Mouse (Mus musculus) monocyte, adult 2 months (primary cell): ENCODE measurements at regions not wholly inside any gene's neighbourhood (a gene's known extent, or its start where the extent isn't known, plus 50 kb on each side); places are given as distances from the start of the nearest gene placed in this dataset.

Experiments
- DNase-seq, 2 experiments: peaks; one replicate each; pipeline ENCODE4 v3.0.0; 2022; ENCODE audit warnings: low spot score in 2 of 2, low read depth in 1 of 2

- DNase-seq, result no peak
Observed at GRCm38 (mm10) chr7:37089726-37090125, 391.8 kb downstream of the Tshz3 start.

- DNase-seq, result no peak
Observed at GRCm38 (mm10) chr7:37092572-37092971, 394.7 kb downstream of the Tshz3 start.

- DNase-seq, result no peak
Observed at GRCm38 (mm10) chr7:37093721-37094120, 395.8 kb downstream of the Tshz3 start.

GRCm38 (mm10) chr7:37095839-37096238 lies 397.9 kb downstream of the Tshz3 start:
- no peak for DNase-seq

- no peak for DNase-seq
Observed at GRCm38 (mm10) chr7:37096291-37096690, 398.4 kb downstream of the Tshz3 start.

- no peak for DNase-seq
Observed at GRCm38 (mm10) chr7:37098950-37099349, 401.0 kb downstream of the Tshz3 start.

GRCm38 (mm10) chr7:37104671-37105070 lies 406.8 kb downstream of the Tshz3 start:
- no peak for DNase-seq

GRCm38 (mm10) chr7:37111071-37111470 lies 413.2 kb downstream of the Tshz3 start:
- no peak for DNase-seq

- DNase-seq, result no peak
Observed at GRCm38 (mm10) chr7:37120776-37121175, 422.9 kb downstream of the Tshz3 start.

- no peak for DNase-seq
Observed at GRCm38 (mm10) chr7:37140191-37140590, 442.3 kb downstream of the Tshz3 start.

- DNase-seq, result no peak
Observed at GRCm38 (mm10) chr7:37142780-37143179, 444.9 kb downstream of the Tshz3 start.

GRCm38 (mm10) chr7:37144303-37144702 lies 446.4 kb downstream of the Tshz3 start:
- no peak for DNase-seq

GRCm38 (mm10) chr7:37149711-37150110 lies 451.8 kb downstream of the Tshz3 start:
- DNase-seq, result no peak

- DNase-seq, result no peak
Observed at GRCm38 (mm10) chr7:37159801-37160200, 461.9 kb downstream of the Tshz3 start.

GRCm38 (mm10) chr7:37168883-37169282 lies 471.0 kb downstream of the Tshz3 start:
- DNase-seq, result no peak

GRCm38 (mm10) chr7:37175746-37176145 lies 477.8 kb downstream of the Tshz3 start:
- no peak for DNase-seq

- no peak for DNase-seq
Observed at GRCm38 (mm10) chr7:37178256-37178655, 480.3 kb downstream of the Tshz3 start.

GRCm38 (mm10) chr7:37179907-37180306 lies 482.0 kb downstream of the Tshz3 start:
- DNase-seq, result no peak

GRCm38 (mm10) chr7:37180416-37180815 lies 482.5 kb downstream of the Tshz3 start:
- DNase-seq, result no peak

GRCm38 (mm10) chr7:37181109-37181508 lies 483.2 kb downstream of the Tshz3 start:
- no peak for DNase-seq

GRCm38 (mm10) chr7:37192536-37192935 lies 494.6 kb downstream of the Tshz3 start:
- DNase-seq, result no peak

GRCm38 (mm10) chr7:37204800-37205199 lies 506.9 kb downstream of the Tshz3 start:
- DNase-seq, result no peak

- DNase-seq, result no peak
Observed at GRCm38 (mm10) chr7:37208305-37208704, 510.4 kb downstream of the Tshz3 start.

- no peak for DNase-seq
Observed at GRCm38 (mm10) chr7:37213751-37214181, 515.8 kb downstream of the Tshz3 start.
